Comparison of ENCODE assay signal across 30 mouse cellular contexts in genomic region chr4:44183862-44184261, GRCm38 (mm10).
"Had no signal": no experiment of that assay in that cellular context is flagged by ENCODE, and none has a peak within 500 bp of the region (broad histone marks: within the 10 kb centered on the region; RNA-seq: fewer than 3 reads in every experiment).

No protein-coding gene starts in this region.

- H3K4me3 ChIP-seq: left cerebral cortex, adult 2 months; limb, embryonic 10.5 days; limb, embryonic 12.5 days; limb, embryonic 13.5 days; limb, embryonic 15.5 days; liver, embryonic 13.5 days; liver, embryonic 15.5 days; lung, embryonic 15.5 days; megakaryocyte, embryonic 14.5 days; midbrain, embryonic 10.5 days; midbrain, embryonic 12.5 days; midbrain, embryonic 13.5 days; midbrain, embryonic 15.5 days; myocyte; neural tube, embryonic 12.5 days had no signal

- H3K9ac ChIP-seq: limb, embryonic 12.5 days; limb, embryonic 13.5 days; limb, embryonic 15.5 days; liver, embryonic 13.5 days; liver, embryonic 14.5 days; liver, embryonic 15.5 days; lung, embryonic 14.5 days; lung, embryonic 15.5 days; midbrain, embryonic 12.5 days; midbrain, embryonic 13.5 days; midbrain, embryonic 15.5 days; neural tube, embryonic 12.5 days had no signal

- H3K27ac ChIP-seq: left cerebral cortex, adult 2 months; limb, embryonic 10.5 days; limb, embryonic 13.5 days; limb, embryonic 15.5 days; liver, embryonic 13.5 days; liver, embryonic 14.5 days; liver, embryonic 15.5 days; lung, embryonic 15.5 days; macrophage; midbrain, embryonic 10.5 days; midbrain, embryonic 12.5 days; midbrain, embryonic 13.5 days; midbrain, embryonic 15.5 days; neural tube, embryonic 12.5 days had no signal

- H3K4me1 ChIP-seq: limb, embryonic 15.5 days; lung, embryonic 15.5 days; neural tube, embryonic 12.5 days had no signal

- H3K9me3 ChIP-seq: limb, embryonic 10.5 days; limb, embryonic 12.5 days; limb, embryonic 13.5 days; limb, embryonic 15.5 days; liver, embryonic 13.5 days; liver, embryonic 15.5 days; lung, embryonic 15.5 days; megakaryocyte, embryonic 14.5 days; midbrain, embryonic 10.5 days; midbrain, embryonic 12.5 days; midbrain, embryonic 13.5 days; midbrain, embryonic 15.5 days; neural tube, embryonic 12.5 days had no signal

- H3K4me2 ChIP-seq: limb, embryonic 12.5 days; limb, embryonic 13.5 days; limb, embryonic 15.5 days; liver, embryonic 13.5 days; liver, embryonic 15.5 days; lung, embryonic 14.5 days; lung, embryonic 15.5 days; midbrain, embryonic 11.5 days; midbrain, embryonic 12.5 days; midbrain, embryonic 13.5 days; midbrain, embryonic 15.5 days; neural tube, embryonic 12.5 days had no signal

- DNase-seq: left cerebral cortex, postnatal 4 days; liver; liver, embryonic 13.5 days; lung, adult 18-20 months; lung, adult 2 months; lung, embryonic 14.5 days; lung, postnatal 10 days; lung, postnatal 14 days; lung, postnatal 36 days; lung, postnatal 4 days; midbrain, embryonic 14.5 days had no signal

- H3K36me3 ChIP-seq: limb, embryonic 10.5 days; limb, embryonic 12.5 days; limb, embryonic 13.5 days; limb, embryonic 15.5 days; liver, embryonic 13.5 days; liver, embryonic 15.5 days; lung, embryonic 15.5 days; midbrain, embryonic 10.5 days; midbrain, embryonic 12.5 days; midbrain, embryonic 13.5 days; midbrain, embryonic 15.5 days; neural tube, embryonic 12.5 days had no signal

- ATAC-seq: lung, postnatal 0 days; midbrain, embryonic 13.5 days; midbrain, embryonic 15.5 days; midbrain, embryonic 16.5 days had no signal

- H3K27me3 ChIP-seq: limb, embryonic 12.5 days; limb, embryonic 13.5 days; limb, embryonic 15.5 days; liver, embryonic 13.5 days; liver, embryonic 15.5 days; lung, embryonic 15.5 days; megakaryocyte, embryonic 14.5 days; midbrain, embryonic 12.5 days; midbrain, embryonic 13.5 days; midbrain, embryonic 15.5 days; neural tube, embryonic 12.5 days had no signal
